Mouse (Mus musculus): ENCODE results near the gene Bcap29. TPM values are rescaled to one million over a fixed set of nuclear protein-coding genes. Genes with fewer than 3 reads are reported as not detected.

The Bcap29 gene
- polyA plus RNA-seq, 1 experiment from 2014 or later: 40.7 TPM

Other genes starting within 250 kb of the Bcap29 start
- gene Slc26a3, start 243.8 kb downstream of the Bcap29 start, polyA plus RNA-seq (2014; fragmentation: Nextera tagmentation; extraction: Ambion mirVana): 0.58 and 0.99 TPM in 2 replicates
- 17.4 and 19.1 TPM in 2 replicates for gene Cbll1, start 135.0 kb downstream of the Bcap29 start, polyA plus RNA-seq (2014; fragmentation: Nextera tagmentation; extraction: Ambion mirVana)
- 0.07 TPM in 1 of 2 replicates, not detected in the other for gene Slc26a4, start 74.7 kb downstream of the Bcap29 start, polyA plus RNA-seq (2014; fragmentation: Nextera tagmentation; extraction: Ambion mirVana)
- 12.4 and 14.0 TPM in 2 replicates for gene Dus4l, start 20.2 kb upstream of the Bcap29 start, polyA plus RNA-seq (2014; fragmentation: Nextera tagmentation; extraction: Ambion mirVana)
- gene Cog5, start 20.2 kb upstream of the Bcap29 start, polyA plus RNA-seq (2014; fragmentation: Nextera tagmentation; extraction: Ambion mirVana): 34.9 and 41.0 TPM in 2 replicates
- 7.5 and 8.0 TPM in 2 replicates for gene Gpr22, start 79.3 kb upstream of the Bcap29 start, polyA plus RNA-seq (2014; fragmentation: Nextera tagmentation; extraction: Ambion mirVana)

Measured in intestine, embryonic 14.5 days (tissue).